Mouse (Mus musculus) cerebellum, postnatal 14 days (tissue): ENCODE results near the gene Nim1k.

ENCODE experiments used
- DNase-seq, 2 experiments: peaks; one replicate each; pipeline ENCODE4 v3.0.0; 2021; ENCODE audit warnings: mixed read lengths in 2 of 2

Gene Nim1k

GRCm38 (mm10) chr13:119689709-119690038 is 66.0 kb downstream of the Nim1k start:
- DNase-seq: no peak

- DNase-seq: no peak
These were observed 71.1 kb downstream of the Nim1k start for GRCm38 (mm10) chr13:119684416-119685177.

- no peak for DNase-seq
These were observed 74.5 kb downstream of the Nim1k start for GRCm38 (mm10) chr13:119681161-119681560.

GRCm38 (mm10) chr13:119679721-119680120 is 76.0 kb downstream of the Nim1k start:
- DNase-seq: no peak

- no peak for DNase-seq
These were observed 76.9 kb downstream of the Nim1k start for GRCm38 (mm10) chr13:119678794-119679193.

GRCm38 (mm10) chr13:119661420-119661819 is 94.3 kb downstream of the Nim1k start:
- DNase-seq: peak in 1 of 2 experiments; percentile 35
